Mouse (Mus musculus) kidney, adult 8-10 months (tissue): ENCODE results near the gene Prr29.
A peak's percentile ranks its signal among the peaks of the same experiment; 100 is the strongest.
"Not testable (repeated sequence)": the region's sequence is repeated elsewhere in the genome, so short reads cannot be mapped to it uniquely, and the experiment has no call there.

Experiments used
- DNase-seq, 2 experiments: peaks; one replicate each; pipeline ENCODE4 v3.0.0; 2022

The Prr29 gene

DNA sequence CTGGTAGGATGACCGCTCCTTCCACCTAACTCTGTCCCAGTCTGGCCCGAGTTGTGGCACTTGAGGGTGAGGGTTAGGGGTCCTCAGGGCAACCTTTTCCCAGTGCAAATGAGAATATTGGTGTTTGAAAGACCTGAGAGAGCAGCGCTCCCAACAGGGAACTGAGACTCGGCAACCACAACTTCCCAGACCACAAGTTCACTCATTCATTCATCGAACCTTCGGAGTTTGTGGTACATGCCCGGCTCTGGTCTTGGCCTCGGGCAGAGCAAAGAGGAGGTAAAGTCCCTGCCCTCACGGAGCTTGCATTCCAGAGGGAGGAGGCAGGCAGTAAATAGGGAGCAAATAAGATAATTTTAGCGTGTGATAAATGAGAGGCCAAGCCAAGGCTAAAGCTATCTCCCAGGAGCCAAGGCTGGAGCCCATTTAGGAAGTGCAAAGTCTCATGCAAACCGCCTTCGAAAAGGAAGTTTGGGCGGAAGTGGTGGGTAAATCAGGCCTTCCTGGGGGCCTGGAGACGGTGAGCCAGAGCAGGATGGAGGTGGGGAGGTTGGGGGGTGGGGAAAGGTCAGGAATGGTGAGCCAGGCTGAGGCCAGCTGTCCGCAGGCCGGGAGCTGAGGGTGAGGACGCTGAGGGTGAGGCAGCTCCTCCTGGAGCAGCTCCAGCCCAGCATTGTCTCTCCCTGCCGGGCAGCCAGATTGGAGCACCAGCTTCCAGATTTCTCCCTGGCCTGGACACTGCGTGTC is 9.7 kb upstream of the Prr29 start:
- DNase-seq, result peak in 1 of 2 experiments; percentile 12

DNA sequence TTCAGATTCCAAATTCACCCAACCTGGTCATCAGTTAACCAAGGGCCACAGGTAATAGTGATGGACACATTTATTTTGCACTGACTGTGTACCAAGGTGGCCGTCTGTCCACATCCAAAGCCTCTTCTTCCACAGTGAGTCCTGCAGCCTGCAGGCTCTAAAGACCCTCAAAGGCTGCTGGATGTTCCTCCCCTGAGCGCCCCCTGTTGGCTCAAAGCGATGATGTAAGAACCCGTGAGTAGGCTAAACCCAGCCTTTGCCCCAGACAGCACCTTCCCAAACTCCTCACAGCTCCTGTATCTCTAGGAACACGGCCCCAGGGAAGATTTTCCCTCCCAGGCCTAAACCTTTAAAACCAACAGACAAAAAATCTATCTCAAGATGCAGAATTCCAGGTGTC is 5.9 kb upstream of the Prr29 start:
- DNase-seq, result no peak

DNA sequence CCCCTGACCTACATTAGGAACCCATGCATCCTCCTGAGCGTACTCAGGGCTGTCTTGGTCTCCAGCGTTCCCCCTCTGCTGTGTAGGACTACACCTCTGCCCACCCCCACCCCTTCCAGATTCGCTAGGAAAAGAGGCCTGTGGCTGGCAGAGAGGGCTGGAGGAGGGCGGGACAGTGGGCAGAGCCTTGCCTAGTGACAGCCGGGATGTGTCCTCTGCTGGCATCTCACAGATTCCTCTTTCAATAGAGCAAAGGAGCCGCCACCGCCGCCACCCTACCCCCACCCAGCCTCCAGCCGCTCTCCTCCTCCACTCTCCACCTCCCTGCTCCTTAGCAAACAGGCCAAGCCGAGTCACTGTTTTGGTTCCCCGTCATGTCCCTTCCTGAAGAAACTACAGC is 560 bp upstream of the Prr29 start:
- no peak for DNase-seq

DNA sequence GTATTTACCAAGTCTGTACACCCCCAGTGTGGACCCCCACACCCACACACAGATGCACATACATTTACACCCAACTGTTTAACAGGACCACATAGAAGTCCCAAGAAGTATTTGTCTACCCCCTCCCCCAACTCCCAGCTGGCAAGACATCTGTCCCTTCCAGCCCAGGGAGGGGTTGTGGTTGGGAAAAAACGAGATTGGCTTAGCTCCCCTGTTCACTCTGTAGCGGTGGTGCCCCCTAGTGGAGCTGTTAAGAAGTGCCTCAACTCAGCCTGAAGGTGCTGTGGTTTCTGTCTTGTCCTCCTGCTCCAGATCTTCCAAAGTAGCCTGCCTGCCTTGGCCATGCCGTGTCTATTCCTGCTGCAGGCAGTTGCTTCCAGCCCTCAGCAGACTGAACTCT is 1.0 kb downstream of the Prr29 start:
- DNase-seq, result peak; percentile 26 to 76

DNA sequence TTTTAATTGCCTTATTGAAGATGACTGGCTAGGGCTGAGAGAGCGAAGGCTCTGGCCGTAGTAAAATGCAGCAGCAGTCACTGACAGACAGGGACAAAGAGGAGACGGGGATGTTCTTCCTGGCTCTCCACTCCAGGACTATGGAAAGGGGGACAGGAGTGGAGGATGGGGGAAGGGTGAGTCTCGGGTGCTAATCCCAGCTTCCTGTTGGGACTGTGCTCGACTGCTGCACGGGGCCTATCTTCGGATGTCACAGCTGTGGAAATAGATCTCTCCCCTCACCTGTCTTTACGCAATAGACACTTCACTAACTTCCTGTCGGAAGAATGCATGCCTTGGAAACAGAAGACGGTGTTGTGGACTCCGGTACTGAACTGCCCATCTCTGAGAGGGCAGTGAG is 8.7 kb downstream of the Prr29 start:
- DNase-seq, result no peak

DNA sequence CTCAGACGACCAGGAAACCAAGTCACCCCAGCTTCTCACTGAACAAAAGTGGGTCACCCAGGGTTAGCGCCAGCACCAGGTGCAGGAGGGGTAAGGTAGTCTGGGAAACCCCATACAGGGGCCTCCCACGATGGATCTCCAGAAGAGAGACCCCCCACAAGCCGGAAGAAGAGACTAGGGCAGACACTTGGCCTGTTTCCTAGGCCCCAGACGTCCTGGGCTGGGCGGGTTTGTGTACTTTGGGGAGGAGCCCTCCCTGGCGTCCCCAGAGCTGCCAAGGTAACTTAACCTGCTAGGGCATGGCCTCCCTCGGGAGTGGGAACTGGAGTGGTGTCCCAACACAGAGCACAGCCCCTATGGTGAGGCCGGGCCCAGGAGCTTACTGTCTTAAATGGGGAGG is 9.3 kb downstream of the Prr29 start:
- no peak for DNase-seq

DNA sequence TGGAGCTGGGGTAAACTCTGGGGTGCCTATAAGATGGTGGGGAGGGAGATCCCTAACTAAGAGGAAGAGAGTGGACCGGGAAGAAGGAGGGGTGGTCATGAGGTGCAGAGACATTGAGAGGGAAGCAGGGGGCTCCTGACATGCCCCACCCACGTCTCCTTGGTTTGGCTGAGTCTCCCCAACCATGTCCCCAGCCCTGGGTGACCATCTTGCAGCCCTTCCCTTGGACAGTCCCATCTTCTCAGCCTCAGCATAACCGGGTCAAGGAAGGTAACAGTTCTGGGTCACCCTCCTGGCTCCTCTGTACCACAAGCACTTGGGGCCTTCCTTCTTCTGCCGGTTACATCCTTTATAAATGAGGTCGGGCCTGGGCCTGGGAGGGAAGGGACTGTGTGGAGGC is 9.7 kb downstream of the Prr29 start:
- DNase-seq, result no peak

DNA sequence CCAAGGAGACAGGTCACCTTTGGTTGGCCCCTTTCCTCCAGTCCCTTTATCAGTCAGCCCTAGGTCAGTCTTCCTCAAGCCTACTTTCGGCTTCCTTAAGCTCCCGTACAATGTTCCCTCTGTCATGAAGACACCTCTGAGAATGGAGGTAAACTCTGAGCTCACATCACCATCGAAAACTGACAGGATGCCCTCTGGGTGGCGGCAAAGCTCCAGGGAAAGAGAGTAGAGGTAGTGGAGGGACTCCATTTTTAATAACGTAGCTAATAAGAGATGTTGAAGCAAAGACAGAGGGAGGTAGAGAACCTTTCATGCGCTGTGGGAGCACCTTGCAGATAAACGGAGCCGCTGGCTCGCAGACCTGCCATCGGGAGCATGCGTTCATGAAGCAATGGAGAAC is 15.7 kb downstream of the Prr29 start:
- DNase-seq, result no peak

DNA sequence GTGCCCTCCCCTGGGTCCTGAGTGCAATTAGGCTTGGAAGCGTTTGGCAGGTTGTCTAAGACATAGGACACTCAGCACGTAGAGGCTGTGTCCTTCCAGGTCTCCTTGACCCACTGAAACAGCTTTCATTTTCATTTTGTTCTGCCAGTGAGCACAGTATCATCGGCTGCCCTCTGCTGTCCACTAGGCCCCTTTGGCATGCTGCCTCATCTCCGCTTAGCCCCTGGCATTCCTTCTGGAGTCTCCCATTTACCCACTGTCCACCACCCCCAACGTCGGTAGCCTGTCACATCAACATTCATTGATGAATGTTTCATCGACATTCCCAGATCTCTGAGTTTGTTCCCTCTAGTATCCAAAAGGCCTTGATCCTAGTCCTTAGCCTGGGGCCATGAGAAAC is 16.6 kb downstream of the Prr29 start:
- peak in 1 of 2 experiments; percentile 32 for DNase-seq

DNA sequence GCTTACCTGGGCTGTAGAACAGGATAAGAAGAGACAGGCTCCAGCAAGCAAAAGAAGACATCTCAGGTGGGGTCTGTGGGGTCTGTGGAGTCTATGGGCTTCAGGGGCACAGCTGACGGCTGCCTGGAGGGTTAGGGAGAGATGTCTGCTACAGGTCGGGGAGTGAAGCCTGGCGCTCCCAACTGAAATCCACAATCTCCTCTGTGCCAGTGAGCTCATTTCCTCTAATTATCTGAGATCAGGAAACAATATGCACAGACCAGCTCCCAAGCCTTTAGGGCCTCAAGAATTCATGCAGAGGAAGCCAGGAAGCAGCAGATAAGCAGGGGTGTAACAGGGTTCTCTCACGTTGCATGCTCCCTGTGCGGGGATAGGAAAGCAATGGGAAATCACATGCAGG is 17.2 kb downstream of the Prr29 start:
- DNase-seq, result peak in 1 of 2 experiments; percentile 53

DNA sequence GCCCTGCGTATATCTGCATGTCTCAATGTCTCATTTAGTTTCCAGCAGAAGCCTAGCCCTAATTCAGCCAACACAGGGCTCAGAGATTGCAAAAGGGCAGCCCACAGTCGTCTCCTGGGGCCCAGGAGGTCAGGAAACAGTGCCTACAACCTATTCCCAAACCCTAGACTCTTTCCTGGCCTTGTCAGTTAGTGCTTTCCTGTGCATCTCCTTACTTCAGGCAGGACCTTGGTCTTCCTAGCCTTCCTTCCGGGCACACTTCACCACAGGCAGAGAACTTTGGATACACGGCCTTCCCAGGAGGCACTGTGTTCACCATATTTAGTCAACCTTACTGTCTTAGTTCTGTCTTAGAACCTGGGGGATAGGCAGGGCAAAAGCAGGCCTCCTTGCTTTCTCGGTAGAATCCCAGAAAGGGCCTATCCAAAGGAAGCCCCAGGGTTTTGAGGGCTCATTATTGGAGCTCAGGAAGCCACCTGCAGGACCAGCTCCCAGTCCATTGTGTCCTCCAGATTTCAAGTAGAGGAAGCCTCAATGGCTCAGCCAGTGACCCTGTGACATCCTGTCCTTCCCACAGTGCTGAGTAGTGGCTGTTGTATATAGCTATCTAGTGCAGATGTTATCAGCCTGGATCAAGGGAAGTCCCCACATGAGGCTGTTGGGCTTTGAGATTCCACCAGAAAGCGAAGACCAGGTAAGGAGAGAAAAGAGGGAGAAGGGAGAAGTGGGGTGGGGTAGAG is 17.9 kb downstream of the Prr29 start:
- DNase-seq, result no peak

DNA sequence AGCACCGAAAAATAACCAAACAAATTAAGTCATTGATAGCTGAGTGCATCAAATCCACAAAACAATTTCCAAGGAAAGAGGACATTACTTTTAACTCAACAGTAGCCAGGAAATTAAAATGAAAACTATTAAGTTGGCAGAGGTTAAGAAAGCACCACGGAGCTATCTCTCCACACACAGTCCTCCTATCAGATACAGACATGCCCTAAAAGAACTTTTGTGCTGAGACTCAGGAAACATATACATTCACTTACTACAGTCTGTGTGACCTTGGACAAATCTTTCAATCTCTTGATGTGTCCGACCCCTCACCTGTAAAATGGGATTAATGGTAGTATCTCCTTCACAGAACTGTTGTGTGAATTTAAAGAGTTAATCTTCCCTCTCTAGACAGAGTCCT is 21.1 kb downstream of the Prr29 start:
- no peak for DNase-seq

DNA sequence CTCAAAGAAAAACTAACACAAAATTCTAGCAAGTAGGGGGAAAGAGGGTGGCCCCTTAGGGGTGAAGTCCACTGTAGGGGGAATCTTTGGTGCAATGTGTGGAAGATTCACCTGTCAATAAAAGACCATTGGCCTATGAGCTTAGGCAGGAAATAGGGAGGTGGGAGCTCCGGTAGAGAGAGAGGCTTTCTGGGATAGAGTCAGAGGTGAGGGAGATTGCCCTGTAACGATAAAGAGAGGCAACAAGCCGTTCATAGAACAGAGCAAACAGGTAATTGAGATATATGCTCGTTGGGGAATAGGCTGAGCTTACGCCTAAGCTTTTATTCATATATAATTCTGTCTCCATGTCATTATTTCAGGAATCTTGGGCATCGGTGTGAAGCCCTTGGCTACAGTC is 21.7 kb downstream of the Prr29 start:
- DNase-seq, result no peak

DNA sequence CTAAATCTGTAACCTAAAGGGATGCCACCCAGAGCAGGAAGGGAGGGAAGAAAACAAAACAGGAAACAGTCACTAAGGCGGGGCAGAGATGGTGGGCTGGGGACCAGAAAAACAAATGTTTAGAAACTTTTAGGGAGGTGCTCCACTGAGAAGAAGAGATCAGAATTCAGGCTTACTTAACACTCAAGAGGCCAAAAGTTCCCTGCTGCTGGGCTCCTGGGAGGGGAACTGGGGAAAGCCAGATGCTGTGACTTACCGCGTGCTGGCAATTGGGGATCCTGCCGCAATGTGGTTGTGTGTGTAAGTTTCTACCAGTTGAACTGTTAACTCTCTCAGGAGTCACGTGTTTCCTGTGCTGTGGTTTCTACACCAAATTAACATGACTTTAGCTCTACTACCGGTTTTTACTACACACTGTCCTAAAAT is 22.5 kb downstream of the Prr29 start, which contains the start of gene Icam2:
Gene Icam2, minus strand, starts transcription at position 285 of the 426 bp plus-strand sequence.
- no peak for DNase-seq

DNA sequence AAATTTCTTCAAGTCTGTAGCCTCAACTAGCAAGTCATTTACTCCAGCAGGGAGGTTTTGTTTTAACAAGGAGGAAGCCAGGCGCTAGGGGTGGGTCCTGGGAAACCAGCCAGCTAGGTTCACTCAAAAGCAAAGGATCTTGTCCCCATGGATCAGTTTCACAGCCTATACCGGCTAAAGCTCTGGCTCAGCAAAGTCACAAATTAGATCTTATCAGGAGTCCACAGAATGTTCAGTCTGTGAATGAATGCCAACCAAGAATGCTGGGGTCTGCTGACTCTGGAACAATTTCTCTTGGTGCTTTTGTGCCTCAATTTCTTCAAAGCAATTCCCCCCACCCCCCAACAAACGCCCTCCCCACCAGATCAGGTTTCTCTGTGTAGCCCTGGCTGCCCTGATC is 24.3 kb downstream of the Prr29 start:
- peak in 1 of 2 experiments; percentile 22 for DNase-seq

DNA sequence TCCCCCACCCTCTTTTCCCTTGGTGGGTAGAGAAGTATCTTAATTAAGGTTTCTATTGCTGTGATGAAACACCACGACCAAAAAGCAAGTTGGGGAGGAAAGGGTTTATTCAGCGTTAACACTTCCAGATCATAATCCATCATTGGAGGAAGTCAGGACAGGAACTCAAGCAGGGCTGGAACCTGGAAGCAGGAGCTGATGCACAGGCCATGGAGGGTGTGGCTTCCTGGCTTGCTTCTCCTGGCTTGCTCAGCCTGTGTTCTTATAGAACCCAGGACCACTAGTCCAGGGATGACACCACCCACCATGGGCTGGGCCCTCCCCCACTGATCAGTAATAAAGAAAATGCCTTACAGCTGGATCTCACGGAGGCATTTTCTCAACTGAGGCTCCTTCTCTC is 25.5 kb downstream of the Prr29 start:
- no peak for DNase-seq

DNA sequence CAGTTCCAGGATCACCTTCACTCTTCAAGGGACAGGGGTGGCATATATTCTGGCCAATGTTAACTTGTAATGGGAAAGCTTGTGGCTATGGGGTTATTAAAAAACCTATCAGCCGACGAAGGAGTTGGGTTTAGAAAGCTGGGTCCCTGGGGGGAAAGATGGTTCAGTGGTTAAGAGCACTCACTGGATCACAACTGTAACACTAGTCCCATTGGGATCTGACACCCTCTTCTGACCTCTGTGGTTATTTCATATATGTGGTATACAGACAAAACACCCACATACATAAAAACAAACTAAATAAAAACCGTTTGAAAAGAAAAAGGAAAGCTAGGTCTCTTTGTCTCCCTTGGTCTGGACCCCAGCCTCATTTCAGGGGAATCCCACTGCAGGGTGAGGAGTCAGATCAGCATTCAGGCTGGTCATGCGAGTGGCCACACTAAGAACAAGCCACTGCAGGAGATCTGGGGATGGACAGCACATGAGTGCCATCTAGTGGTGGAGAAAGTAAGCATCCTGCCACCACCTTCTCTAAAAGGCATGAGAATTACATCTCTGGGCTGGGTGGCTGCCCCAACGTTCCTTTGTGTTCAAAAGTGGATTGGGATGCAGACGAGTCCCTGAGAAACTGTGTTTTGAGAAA is 26.4 kb downstream of the Prr29 start:
- DNase-seq, result peak; percentile 62 to 74

DNA sequence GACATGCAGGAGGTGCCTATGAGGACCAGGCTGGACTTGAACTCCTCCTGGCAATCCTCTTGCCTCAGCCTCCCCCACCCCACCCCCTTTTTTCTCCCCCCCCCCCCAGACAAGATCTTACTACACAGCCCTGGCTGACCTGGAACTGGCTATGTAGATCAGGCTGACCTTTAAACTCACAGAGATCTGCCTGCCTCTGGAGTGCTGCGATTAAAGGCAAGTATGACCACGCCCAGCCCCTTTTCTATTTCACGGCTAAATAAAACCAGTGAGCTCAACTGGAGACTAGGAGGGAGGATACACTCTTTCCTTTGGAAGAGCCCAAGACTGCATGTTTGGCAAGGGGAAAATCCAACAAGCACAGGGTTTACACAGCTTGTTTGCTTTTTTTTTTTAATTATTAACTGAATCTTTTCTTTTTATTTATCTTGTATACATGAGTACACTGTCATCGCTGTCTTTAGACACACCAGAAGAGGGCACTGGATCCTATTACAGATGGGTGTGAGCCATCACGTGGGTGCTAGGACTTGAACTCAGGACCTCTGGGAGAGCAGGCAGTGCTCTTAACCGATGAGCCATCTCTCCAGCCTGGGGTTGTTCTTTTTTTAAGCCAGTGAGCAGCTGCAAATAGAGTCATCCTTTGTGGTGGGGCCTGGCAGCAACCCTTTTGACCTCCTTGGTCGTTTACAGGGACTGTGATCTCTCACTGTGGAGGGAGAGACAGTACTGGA is 27.5 kb downstream of the Prr29 start:
- DNase-seq, result no peak

DNA sequence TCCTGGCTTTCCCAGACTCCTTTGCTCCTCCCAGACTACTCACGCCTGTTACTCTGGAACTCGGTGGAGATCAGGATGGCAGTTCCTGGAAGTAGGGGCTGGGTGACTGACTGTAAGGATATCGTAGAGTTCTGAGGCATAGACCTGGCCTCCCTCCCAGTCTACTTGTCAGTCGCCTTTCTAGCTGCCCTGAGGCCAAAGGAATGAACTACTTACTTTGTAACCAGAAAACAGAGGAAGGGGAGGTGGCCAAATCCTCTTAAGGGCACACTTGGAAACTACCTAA is 28.0 kb downstream of the Prr29 start:
- no peak for DNase-seq

DNA sequence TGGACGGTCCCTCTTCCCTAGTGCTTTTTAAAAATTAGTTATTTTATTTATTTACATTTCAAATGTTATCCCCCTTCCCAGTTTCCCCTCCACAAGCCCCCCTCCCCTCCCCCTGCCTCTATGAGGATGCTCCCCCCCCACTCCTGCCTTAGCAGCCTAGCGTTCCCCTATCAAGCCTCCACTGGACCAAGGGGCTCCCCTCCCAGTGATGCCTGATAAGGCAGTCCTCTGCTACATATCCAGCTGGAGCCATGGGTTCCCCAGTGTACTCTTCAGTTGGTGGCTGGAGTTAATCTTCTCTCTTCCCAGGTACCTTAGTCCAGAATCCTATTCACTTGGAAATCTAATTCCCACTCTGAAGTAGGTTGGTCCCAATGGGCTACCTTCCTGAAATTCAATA is 28.8 kb downstream of the Prr29 start:
- DNase-seq, result not testable (repeated sequence)

DNA sequence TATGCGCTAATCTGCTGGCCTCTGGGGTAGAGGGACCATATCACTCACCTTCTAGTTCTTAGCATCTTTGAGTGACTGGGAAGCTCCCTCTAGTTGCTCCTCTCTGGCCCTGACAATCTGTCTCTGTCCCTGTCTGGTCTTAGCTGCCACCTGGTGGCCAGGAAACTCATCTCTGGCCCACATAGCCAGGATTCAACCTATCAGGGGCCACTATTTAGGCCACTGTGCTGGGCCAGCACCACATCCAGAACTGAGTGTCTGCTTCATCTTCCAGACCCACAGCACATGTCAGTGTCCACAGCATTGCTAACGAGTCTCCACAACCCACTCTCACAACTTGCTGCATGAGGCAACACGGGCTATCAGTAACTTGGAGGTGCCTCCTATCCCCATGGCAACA is 32.4 kb downstream of the Prr29 start:
- DNase-seq, result no peak

DNA sequence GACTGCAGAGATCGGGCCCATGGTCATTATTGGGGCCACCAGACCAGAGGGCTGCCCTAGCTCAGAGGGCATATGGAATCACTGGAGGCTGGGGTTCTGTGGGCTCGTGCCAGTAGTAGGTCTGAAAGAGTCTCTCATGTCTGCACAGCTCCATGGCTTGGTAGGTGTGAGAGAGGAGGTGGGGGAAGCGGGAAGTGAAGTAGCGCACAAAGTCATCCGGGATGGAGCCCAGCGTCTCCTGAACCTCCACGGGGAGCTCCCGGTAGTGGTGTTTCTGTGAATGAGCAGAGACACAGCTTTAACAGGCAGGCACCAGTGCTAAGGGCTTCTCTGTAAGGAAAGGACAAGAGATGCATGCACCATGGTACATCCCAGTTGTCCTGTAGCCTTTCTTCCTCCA is 33.2 kb downstream of the Prr29 start:
- DNase-seq, result no peak

DNA sequence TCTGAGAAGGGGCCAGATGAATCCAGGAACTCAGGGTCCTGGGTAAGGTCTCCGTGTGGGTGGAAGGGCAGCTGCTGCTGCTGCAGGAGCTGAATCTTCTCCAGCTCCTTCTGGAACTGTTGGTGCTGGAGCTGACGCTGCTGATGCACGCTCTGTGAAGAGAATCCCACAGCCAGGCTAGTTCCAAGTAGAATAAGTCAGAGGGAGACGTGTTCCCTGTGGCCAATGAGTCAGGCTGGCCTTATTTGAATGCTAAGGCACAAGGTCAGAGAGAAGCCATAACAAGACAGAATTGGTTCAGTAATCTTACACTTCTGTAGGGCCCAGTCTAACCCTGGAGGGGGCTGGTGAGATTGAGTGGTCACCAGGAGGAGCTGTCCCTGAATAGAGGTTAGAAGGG is 44.7 kb downstream of the Prr29 start:
- no peak for DNase-seq

DNA sequence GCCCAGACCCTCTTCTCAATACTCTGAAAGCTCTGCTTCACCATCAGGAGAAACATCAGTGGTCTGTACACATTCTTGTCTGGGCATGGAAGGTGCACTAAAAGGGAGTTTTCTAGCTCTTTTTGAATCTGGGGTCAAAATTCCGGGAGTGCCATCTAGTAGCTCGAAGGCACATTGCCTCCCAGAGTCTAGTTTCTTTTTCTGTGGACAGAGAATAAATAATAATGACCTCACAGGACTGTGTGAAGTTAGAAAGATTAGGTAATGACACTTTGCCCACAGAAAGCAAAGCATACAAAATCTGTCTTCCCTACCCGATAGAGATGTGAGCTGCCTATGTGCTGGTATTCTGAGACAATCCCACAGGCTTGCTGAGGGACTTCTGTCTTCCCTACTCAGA is 45.2 kb downstream of the Prr29 start:
- DNase-seq, result no peak
